Mouse (Mus musculus): ENCODE results near the gene Rps29.
"Not testable (repeated sequence)": the region's sequence is repeated elsewhere in the genome, so short reads cannot be mapped to it uniquely, and the experiment has no call there.

Gene Rps29

DNA sequence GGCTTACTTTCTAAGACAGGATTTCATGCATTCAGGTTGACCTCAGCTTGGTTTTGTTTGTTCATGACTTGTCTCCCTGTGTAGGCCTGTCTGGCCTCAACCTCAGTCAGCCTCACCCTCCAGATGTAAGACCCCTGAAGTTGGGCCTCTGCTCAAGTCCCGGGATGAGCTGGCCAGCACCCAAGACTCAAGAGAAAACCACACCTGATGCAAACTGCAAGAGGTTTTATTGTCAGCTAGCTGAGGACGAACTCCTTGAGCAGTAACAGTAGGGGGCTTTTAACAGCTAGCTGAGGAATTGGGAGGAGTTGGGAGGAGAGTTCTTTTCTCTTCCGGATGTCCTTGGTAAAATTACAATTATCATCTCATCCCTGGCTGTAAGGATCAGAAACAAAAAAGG, 18.5 kb upstream of the Rps29 start:
- DNase-seq = no peak

DNA sequence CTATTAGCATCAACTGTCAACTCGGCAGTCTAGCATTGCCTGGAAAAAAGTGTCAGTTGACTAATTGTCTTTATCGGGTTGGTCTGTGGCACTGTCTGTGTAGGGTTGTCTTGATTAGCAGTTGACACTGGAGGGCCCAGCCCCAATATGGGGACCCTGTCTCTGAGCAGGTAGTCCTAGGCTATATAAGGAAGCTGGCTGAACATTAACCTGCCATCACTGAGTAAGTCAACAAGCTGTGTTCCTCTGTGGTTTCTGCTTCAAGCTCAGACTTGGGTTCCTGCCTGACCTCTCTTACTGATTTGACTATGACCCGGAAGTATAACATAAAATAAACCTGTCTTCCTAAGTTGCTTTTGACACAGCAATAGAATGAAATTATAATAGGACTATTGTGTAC, 17.0 kb upstream of the Rps29 start:
- no peak for DNase-seq

DNA sequence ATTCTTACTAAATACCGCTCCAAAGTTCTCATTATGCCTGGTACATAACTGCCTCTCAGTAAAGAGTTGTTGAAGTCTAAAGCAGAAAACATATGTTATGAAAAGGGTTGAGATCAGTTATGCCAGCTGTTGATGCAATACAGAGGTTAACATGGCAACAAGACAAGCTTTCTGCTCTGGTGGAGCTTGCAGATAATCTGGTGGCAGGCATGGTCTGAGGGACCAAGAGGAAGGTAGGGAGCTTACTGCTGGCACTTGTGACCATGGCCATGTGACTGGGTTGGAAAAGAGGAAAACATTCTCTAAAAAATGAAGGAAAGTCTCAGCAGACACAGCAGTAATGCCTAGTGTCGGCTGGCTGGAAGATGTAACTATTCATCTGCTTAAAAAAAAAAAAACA, 12.3 kb upstream of the Rps29 start:
- DNase-seq = no peak

DNA sequence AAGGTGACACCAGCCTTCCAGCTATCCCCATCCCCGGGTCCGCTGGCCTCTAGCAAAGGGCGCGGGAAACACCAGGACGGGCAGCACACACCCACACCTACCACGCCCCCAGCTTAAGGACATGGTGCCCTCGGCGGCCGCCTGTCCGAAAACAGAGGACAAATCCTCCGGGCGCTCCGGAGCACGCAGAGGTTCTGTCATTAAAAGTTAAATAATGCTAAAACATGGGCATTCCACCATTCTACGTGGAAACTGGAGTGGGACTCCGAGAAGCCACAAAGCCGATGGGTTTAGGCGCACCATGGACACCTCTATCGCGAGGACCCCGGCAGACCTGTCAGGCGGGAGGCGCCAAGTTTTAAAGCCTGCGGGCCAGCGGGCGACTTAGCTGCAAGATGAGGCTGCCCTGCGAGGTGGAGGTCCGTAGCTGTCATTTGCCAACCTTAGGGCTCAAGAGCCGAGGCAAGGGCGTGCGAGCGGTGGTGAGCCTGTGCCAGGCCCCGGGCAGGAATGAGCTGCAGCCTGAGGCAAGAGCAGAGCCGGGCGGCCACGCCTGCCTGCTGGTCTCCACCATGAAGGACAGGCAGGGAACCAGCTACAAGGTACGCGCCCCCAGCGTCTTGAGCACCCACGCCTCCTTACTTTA, 9.6 kb upstream of the Rps29 start, which contains the start of gene Lrr1:
Gene Lrr1, plus strand, starts transcription at position 354 of the 646 bp plus-strand sequence.
- DNase-seq = peak; percentile 82 to 92

DNA sequence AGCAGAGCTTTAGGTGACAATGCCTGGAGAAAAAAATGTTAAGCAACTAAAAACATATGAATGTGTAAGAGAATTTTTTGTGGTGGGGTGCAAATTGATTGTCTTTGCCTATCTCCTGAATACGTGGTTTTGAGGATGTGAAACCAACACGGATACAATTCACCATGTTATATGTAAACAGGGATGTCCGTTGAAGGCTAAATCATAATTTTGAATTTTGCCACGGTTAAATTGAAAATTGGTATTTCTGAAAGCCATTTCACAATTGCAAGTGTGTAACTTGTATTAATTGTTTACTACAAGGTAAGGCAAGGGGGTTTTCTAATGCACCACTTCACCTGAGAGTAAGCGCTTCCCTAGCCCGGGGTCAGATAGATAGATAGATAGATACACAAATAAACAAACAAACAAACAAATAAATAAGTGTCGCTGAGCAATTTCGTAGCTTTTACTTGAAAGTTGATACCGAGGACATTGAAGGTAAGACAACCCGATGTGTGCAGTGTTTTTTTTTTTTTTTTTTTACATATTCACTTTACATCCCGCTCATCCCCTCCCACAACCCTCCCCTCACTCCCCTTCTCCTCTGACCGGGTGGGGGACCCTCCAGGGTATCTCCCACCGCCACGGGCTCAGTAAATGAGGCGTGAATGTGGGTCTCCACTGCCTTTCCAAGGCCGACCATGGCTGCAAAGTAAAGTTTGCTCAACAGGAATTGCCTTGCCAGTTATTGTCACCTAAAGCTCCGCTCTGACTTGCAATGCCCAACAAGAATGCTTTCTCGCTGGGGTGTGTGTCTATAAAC, 8.9 kb upstream of the Rps29 start:
- DNase-seq = no peak

DNA sequence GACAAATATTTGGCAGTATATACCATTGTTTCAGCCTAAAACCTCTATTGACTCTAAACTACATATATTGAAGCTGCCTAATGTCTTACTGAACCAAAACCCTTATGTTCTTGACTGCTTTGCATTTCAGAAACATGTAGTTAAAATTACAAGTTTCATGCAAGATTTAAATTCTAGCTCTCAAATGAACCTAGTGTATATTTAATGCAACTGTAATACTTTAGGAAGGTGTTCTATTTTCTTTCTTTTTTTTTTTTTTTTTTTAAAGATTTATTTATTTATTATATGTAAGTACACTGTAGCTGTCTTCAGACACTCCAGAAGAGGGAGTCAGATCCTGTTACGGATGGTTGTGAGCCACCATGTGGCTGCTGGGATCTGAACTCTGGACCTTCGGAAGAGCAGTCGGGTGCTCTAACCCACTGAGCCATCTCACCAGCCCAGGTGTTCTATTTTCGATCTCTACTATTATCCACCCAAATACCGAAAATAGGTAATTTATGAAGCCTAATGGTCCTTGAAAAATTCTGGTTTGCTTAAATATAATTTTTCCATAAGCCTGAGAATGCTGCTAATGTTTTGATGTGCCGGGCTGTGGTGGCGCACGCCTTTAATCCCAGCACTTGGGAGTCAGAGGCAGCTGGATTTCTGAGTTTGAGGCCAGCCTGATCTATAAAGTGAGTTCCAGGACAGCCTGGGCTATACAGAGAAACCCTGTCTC, 8.0 kb upstream of the Rps29 start:
- not testable (repeated sequence) for DNase-seq

DNA sequence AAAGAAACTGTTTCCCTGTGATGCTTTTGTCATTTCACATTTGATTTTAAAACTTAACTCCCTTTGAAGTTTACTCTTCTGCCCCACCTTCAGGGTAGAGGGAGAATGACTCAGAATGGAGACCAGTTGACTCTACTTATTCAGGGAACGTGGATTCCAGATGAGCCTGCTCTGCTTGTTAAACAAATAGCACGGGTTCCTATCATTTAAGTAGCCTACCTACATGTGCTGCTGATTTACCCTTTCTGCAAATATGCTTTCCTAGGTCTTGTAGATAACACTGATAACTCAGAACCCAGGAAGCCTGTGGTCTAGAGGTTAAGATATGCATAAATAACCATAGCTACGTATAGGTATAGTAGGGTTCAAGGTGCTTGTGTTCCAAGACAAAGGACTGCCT, 5.9 kb upstream of the Rps29 start:
- DNase-seq = no peak

DNA sequence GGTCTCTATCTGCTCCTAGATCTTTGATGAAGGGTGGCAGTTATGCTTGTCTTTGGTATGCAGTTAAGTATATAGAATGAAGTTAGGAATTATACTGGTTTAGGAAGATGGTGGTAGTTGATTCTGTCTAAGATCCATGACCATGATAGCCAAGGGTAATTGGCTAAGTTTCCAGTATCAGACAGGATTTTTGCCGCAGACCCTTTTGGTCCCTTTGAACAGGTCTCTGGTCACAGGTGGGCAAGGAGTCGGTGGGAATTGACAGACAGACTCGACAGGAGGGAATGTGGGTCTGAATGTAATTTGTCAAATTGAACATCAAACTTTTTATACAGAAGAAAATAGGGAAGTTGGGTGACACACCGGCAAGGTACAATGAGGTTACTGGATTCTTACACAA, 4.6 kb upstream of the Rps29 start:
- DNase-seq = not testable (repeated sequence)

DNA sequence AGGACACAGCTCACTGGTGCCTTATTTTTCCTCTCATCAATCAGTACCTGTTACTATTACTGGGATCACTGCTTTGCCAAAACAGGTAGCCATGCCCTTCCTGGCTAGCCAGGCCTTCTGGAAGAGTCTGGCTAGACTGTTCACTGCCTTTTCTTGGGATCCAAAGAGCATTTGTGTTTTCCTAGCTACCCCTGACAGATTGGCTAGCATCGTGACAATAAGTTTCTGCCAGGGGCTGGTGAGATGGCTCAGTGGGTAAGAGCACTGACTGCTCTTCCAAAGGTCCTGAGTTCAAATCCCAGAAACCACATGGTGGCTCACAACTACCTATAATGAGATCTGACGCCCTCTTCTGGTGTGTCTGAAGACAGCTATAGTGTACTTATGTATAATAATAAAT, 1.7 kb upstream of the Rps29 start:
- DNase-seq = not testable (repeated sequence)

DNA sequence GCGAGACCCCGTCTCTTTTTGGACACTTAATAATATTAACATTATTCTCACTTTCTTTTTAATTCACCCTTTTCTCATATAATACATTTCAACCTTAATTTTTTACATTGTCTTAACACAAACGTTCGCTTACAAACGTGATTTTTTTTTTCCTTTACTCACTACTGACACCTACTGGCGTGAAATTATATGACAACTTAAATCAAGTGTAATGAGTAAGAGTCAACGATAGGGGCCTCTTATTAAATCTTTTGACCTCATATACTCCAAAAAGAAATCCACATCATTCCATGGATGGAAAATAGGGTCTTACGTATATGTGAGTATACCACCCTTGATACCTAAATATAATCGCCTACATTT, 573 bp upstream of the Rps29 start:
- DNase-seq = peak in 1 of 2 experiments; percentile 31

DNA sequence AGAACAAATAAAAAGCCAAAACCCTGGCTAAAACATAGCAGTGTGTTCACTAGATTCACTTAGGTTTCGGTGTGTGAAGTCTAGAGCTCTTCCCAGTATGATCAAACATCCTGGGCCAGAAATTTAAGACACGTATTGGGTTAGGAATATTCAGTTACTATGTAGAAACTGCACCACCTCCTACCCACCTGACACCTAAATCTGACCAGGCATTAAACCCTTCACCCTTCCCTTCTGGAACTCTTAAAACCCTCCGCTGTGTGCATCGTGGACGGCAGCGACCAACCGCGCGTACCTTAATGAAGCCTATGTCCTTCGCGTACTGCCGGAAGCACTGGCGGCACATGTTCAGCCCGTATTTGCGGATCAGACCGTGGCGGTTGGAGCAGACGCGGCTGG, 621 bp downstream of the Rps29 start:
- DNase-seq = no peak

DNA sequence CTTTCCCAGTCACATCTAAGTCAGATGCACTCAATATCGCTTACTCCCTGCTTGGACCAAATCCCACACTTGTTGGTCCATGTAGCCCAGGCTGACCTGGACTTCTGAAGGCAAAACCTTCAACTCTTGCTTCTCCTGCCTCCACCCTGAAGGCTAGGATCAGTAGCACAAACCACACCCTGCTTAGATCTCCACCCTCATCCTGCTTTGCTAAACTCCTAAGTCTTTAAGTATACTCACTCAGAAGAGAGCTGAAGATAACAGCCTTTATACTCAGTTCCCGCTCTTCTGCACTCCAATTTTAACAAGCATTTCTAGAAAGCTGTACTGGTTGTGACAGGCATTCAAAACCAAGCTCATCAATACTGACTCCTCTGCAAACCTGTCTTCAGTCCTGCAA, 1.9 kb downstream of the Rps29 start:
- no peak for DNase-seq

DNA sequence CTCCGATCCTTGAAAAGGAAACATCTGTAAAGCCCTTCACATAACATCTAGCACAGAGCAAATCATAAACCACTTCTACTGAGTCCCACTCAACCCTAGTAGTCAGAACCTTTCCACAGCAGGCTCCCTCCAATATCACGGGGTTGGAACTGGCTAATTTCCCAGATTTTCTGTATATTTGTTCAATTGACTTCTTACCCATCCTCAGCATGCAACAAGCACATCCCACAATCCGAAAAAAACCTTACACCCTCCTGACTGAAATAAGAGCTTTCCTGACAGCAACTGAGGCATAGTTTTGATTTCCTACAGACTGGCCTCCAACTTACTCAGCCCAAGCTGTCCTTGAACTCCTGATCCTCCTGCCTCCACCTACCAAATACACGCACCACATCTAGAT, 2.5 kb downstream of the Rps29 start:
- DNase-seq = no peak

DNA sequence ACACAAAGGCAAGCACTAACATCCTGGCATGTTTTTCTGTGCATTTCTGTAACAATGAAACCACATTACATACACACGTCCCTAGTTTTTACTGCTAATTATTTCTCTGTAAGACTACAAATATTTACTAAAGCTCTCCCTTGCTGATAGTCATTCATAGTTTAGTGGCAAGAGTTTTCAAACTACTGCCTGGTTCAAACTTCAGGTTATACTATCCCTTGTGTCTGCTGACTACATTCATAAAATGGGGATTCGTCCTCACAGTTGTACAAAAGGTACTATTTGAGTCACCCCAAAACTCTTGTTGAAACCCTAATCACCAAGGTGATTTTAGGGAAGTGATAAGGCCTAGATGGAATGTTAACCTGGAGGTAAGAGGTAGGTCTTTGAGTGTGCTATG, 3.1 kb downstream of the Rps29 start:
- DNase-seq = no peak

DNA sequence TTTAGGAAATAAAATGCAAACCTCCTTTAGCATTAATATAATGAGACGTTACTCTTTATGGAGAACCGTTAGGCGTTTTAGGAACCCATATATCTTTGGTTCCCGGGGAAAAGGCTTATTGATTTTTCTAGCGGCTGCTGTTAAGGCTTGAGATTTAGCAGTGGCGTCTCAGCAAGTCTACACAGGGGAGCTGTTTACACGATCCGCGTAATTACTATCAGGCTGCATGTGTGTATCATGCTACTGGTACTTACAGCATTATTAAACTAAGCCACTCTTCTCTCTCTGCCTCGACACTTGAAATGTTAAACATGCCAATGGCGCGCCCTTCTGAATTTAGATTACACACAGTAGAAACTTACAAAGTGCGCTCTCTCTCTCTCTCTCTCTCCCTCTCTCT, 8.9 kb downstream of the Rps29 start:
- no peak for DNase-seq

DNA sequence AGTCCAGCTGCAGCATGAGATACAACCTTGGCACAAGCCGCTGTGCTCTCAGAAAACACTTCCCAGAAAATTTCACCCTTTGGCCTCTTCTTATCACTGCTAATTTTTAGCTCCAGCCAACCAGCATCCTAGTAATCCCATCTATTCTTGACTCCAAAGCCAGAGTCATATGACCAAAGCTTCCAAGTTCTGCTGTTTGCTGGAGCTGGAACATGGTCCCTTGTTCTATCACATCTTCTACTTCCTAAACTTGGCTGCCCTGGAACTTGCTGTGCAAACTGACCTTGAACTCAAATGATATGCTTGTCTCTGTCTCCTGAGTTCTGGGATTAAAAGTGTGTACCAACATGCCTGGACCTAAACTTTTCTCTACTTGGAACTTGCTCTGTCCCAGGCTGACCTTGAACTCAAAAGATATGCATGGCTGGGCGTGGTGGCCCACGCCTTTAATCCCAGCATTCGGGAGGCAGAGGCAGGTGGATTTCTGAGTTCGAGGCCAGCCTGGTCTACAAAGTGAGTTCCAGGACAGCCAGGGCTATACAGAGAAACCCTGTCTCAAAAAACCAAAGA, 11.7 kb downstream of the Rps29 start:
- no peak for DNase-seq

DNA sequence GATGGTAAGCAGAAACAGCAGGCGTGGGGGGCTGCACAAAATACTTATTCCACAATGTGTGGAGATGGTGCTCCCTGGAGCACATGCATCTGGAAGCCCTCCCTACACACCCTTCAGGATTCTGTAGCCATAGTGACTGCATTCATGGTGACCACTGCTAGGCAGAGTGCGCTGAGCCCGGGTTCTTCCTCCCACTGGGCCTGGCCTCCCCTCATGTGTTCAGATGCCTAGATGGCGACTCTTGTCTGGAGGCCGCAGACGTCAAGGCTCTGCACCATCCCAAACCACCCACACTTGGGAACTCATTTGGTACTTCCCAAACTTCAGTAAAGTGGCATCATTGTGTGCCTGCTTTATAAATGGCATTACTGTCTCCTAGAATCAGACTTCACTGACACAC, 15.5 kb downstream of the Rps29 start:
- DNase-seq = no peak

DNA sequence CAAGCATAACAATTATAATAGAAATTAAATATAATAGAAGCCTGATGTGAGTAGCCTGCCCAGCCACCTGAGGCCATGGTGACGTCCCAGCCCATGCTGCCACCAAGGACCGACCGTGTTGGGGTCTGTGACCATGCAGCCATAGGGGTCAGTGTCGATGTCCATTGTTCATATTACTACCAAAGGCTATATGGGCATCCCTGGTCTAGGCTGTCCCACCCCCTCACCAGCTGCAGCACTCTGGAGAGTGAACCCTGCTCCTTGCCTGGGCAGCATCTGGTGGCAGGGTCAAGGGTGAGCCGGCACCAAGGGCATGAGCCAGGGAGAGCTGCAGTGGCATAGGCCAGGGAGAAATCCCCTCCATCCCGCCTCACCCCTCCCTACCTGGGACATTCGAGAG, 19.1 kb downstream of the Rps29 start:
- no peak for DNase-seq

DNA sequence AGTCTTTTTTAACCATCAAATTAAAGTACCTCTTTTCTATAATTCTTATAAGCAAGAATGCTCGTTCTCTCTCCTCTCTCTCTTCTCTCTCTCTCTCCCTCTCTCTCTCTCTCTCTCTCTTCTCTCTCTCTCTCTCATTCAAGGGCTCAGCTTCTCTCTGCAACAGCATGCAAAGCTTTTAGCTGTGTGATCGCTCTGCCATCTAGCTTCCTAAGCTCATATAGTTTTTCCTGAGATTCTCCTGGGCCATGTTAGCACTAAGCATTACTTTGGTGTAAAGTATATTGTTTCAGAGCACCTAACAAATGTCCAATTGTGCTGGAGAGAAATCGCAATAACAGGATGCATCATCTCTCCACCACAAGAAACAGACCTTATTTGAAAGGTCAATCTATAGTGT, 19.8 kb downstream of the Rps29 start:
- DNase-seq = no peak

DNA sequence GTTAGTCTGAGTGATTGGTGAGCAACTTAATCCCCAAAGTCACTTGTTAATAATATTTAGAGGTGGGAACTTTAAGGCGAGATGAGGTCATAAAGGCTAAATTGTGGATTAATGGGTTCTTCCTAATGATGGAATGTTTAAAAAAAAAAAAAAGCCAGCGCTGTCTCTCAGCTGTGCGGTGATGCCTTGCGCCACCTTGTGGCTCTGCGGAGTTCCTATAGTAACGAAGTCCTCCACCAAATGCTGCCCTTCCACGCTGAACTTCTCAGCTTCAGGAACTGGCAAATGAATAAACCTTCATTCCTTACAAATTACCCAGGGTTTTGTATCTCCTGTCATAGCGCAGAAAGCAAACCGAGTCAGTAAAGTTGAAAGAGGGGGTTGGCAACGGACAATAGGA, 27.0 kb downstream of the Rps29 start:
- peak; percentile 38 to 45 for DNase-seq

DNA sequence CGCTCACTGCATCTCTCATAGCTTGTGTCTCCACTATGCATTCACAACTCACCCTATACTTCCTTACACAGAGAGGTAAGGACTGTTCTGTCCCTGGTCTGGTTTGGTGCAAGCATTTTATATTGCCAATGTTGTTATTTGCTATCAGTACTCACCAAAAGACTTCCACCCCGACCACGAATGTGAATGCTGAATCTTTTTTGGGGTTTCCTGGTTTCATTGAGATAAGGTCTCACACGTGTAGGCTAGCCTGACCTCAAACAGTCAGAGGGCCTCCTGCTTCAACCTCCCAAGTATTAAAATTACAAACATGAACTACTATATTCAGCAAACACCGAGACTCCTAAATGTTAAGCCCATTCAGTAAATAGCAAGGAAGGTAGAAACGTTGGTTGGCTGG, 27.7 kb downstream of the Rps29 start:
- no peak for DNase-seq

DNA sequence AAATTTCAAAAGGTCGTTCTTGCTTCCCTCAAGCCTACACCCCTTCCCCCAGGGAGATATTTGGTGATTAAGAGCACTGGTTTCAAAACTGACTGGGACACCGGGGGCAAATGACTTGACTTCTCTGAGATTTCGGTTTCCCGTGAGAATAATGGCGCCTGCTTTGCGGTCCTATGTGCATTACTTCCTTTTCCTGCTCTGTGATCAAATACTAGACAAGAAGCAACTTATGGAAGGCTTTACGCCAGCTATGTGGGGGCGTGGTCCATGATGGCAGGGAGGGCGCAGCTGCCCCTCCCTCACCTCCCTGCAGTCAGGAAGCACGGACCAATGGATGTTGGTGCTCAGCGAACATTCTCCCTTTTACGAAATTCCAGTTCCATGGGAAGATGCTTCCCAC, 28.5 kb downstream of the Rps29 start:
- DNase-seq = no peak

DNA sequence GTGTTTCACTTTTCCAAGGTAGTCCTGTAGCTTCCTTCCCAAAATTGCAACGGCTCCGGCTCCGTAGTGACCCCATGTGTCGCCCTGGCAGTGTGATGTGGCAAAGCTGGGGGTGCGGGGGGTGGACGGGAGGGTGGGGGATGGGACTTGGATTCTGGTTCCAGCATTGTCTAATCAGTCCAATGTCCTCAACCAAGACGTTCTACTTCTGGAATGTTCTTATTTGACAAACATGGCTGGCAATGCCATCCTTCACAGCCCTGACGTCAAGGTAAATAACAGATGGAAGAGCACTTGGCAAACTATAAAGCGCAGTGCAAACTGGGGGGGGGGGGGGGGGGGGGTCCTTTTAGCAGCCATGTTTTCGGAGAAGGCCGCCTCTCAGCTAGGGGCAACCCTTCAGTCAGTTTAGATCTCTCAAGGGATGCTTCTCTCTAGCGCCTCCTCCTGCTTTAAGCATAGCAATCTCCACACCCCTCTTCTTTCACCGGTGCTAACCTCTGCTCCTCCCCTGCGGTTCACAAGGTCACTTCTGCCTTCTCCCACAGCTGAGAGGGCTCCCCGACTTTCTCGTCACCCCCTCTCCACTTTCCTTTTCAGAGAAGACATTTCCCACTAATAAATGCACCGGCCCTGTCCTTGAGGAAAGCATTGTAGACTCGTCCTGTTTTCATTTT, 29.2 kb downstream of the Rps29 start:
- no peak for DNase-seq

All from cerebellum, postnatal 36 days (tissue).